Mouse (Mus musculus) CH12.LX (cell line): ENCODE measurements around the gene Abhd14a.

Experiments
- CTCF ChIP-seq, 2 experiments: IDR thresholded peaks in 1 of 2; conservative IDR thresholded peaks in 1 of 2; 2 replicates each; pipeline ENCODE4 v1.5.1; 2011 to 2012; ENCODE audit warnings: low read depth in 2 of 2, low read length in 2 of 2, improper control_type of control experiment in 1 of 2, inconsistent platforms in 1 of 2, mild to moderate bottlenecking in 1 of 2, moderate library complexity in 1 of 2
- ELF1 ChIP-seq: IDR thresholded peaks from 2 replicates; pipeline ENCODE4 v1.6.1; 2014; ENCODE audit warnings: low read depth, mild to moderate bottlenecking, inconsistent platforms, low read length, improper control_type of control experiment
- EP300 ChIP-seq: IDR thresholded peaks from 2 replicates; pipeline ENCODE4 v1.6.1; 2011; ENCODE audit warnings: low read length, improper control_type of control experiment
- HCFC1 ChIP-seq: IDR thresholded peaks from 2 replicates; pipeline ENCODE4 v1.6.1; 2012; ENCODE audit warnings: low read depth, mild to moderate bottlenecking, inconsistent platforms, low read length, improper control_type of control experiment
- JUND ChIP-seq: conservative IDR thresholded peaks from 2 replicates; pipeline ENCODE4 v1.6.1; 2011; ENCODE audit warnings: low read depth, low read length, improper control_type of control experiment
- MAX ChIP-seq: IDR thresholded peaks from 2 replicates; pipeline ENCODE4 v1.6.1; 2011; ENCODE audit warnings: low read length, improper control_type of control experiment
- MYC ChIP-seq: IDR thresholded peaks from 2 replicates; pipeline ENCODE4 v1.6.1; 2011; ENCODE audit warnings: low read depth, mild to moderate bottlenecking, improper control_type of control experiment, low read length
- POLR2A ChIP-seq: IDR thresholded peaks from 2 replicates; pipeline ENCODE4 v1.6.1; 2011; ENCODE audit warnings: low read depth, mild to moderate bottlenecking, improper control_type of control experiment, low read length
- POLR2AphosphoS2 ChIP-seq: IDR thresholded peaks from 2 replicates; pipeline ENCODE4 v1.6.1; 2011; ENCODE audit warnings: low read depth, low read length, improper control_type of control experiment
- SIN3A ChIP-seq: IDR thresholded peaks from 2 replicates; pipeline ENCODE4 v1.6.1; 2012; ENCODE audit warnings: low read length, improper control_type of control experiment, inconsistent platforms
- ZC3H11A ChIP-seq: IDR thresholded peaks from 2 replicates; pipeline ENCODE4 v1.6.1; 2012; ENCODE audit warnings: low read depth, mild to moderate bottlenecking, inconsistent platforms, low read length, improper control_type of control experiment

- TF ChIP-seq CTCF (conservative IDR thresholded peaks at IDR 0.05 in 1 of 2, IDR thresholded peaks at IDR 0.05 in 1 of 2; ENCODE audit: low read depth in 2 of 2, low read length in 2 of 2) = no peak
- no peak for TF ChIP-seq POLR2A
- TF ChIP-seq POLR2AphosphoS2 = no peak
- no peak for TF ChIP-seq MAX
- no peak for TF ChIP-seq ELF1
- TF ChIP-seq SIN3A = no peak
- no peak for TF ChIP-seq EP300
- TF ChIP-seq JUND = no peak
- no peak for TF ChIP-seq MYC
- no peak for TF ChIP-seq HCFC1
- no peak for TF ChIP-seq ZC3H11A
These were observed 33.6 kb upstream of the Abhd14a start for GRCm38 (mm10) chr9:106481075-106481474.
